In the genomic region with DNA sequence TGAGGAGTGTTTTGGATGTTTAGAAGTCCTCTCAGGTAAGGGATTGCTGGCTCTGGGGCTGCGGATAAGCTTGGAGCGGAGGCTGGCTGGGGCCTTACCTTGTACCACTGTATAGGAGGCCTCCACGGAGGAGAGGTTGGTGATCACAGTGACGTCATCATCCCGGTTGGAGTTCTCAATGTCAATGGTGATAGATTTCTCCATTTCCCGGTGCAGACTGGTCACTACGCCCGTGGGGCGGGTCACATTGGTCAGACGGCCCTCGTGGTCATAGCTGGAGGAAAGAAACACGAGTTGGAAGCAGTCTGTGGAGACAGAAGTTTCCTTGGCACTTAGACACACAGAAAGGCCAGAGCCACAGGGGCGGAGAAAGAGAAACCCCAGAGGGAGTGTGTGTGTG, we compare ENCODE assay signal across 23 mouse cellular contexts.
DNase-seq lines count a peak whose midpoint lies in the region; ATAC-seq lines count a peak whose summit lies in the region.
"Had no signal": no experiment of that assay in that cellular context is flagged by ENCODE, and none has a peak within 500 bp of the region (broad histone marks: within the 10 kb centered on the region; RNA-seq: fewer than 3 reads in every experiment).

No protein-coding gene starts in this region.

- H3K9me3 ChIP-seq in heart, embryonic 12.5 days (replicated peaks) = no peaks in the 10 kb centered on the region
- H3K9me3 ChIP-seq: embryonic facial prominence, embryonic 13.5 days; embryonic facial prominence, embryonic 15.5 days; forebrain, embryonic 10.5 days; forebrain, embryonic 12.5 days had no signal

- DNase-seq in adrenal gland, postnatal 14 days = peak; percentile 21
- no peak for DNase-seq in adrenal gland, adult 2 months
- DNase-seq in heart, adult 11 months = peak; percentile 91
- no peak for DNase-seq in heart, postnatal 14 days
- DNase-seq in NIH3T3 (ENCODE audit: low read depth) (peak; percentile 5), adipocyte (ENCODE audit: low spot score) (peak; percentile 14)
- DNase-seq: adrenal gland, adult 8-10 months; cerebellum, adult 11 months; cerebellum, adult 18-20 months; cerebellum, adult 8-10 months; cerebellum, adult 9-11 months; cerebellum, postnatal 36 days; embryo, embryonic 11 days had no signal

- no peak overlapping the region for H3K27ac ChIP-seq in heart, embryonic 12.5 days (ENCODE audit: poor library complexity, severe bottlenecking)
- H3K27ac ChIP-seq: embryonic facial prominence, embryonic 13.5 days; embryonic facial prominence, embryonic 15.5 days; forebrain, embryonic 10.5 days; forebrain, embryonic 12.5 days had no signal

- no peak overlapping the region for H3K4me2 ChIP-seq in heart, embryonic 12.5 days
- H3K4me2 ChIP-seq: embryonic facial prominence, embryonic 13.5 days; embryonic facial prominence, embryonic 15.5 days; forebrain, embryonic 12.5 days had no signal

- intact Hi-C loops in heart, postnatal 14 days (cut with DNase I) = loop anchor here (10.0 kb wide), 1 partner anchor 443 kb away; no protein-coding TSS in a partner anchor

- H3K9ac ChIP-seq in heart, embryonic 12.5 days = no peak overlapping the region
- H3K9ac ChIP-seq: embryonic facial prominence, embryonic 13.5 days; embryonic facial prominence, embryonic 15.5 days; forebrain, embryonic 12.5 days had no signal

- H3K4me3 ChIP-seq in heart, embryonic 12.5 days = no peak overlapping the region
- H3K4me3 ChIP-seq: embryonic facial prominence, embryonic 13.5 days; embryonic facial prominence, embryonic 15.5 days; erythroblast, embryonic 14.5 days; forebrain, embryonic 10.5 days; forebrain, embryonic 12.5 days had no signal

- 74% methylated on average over 13 of the region's 13 CpGs for WGBS in heart, embryonic 12.5 days

- no peaks in the 10 kb centered on the region for H3K36me3 ChIP-seq in heart, embryonic 12.5 days
- H3K36me3 ChIP-seq: embryonic facial prominence, embryonic 13.5 days; embryonic facial prominence, embryonic 15.5 days; forebrain, embryonic 10.5 days; forebrain, embryonic 12.5 days had no signal

- no peak for ATAC-seq in heart, embryonic 12.5 days (ENCODE audit: insufficient number of reproducible peaks, low FRiP score)
- ATAC-seq: activated CD4-positive, CD25-positive, alpha-beta regulatory T cell, adult 4 months; forebrain, embryonic 14.5 days; forebrain, embryonic 16.5 days; Patski had no signal

- H3K27me3 ChIP-seq in heart, embryonic 12.5 days (replicated peaks) = 0 out of 2 replicates have a peak, but pooled peaks cover 17% of the 10 kb centered on the region
- H3K27me3 ChIP-seq: Patski had no signal

- peaks cover 14% of the 10 kb centered on the region for H3K4me1 ChIP-seq in heart, embryonic 12.5 days (replicated peaks)

Comparison
In these comparisons a context has a peak if more than half of its experiments do, and no peak if none do; other contexts are left out.
1. DNase-seq: peak in adrenal gland, postnatal 14 days (single experiment), heart, adult 11 months (single experiment), NIH3T3 (single experiment) and adipocyte (single experiment); none in adrenal gland, adult 2 months (single experiment) and heart, postnatal 14 days (0 of 2).